Mouse (Mus musculus) skeletal muscle tissue, postnatal 0 days (tissue): ENCODE results near the gene Tubgcp3. TPM values are rescaled to one million over a fixed set of nuclear protein-coding genes. Genes with fewer than 3 reads are reported as not detected.

Experiments
- microRNA-seq, 2 experiments: library from miRNA; unstranded; fragments of <30 nt; microRNA quantifications; one replicate each; pipeline ENCODE4; 2016
- polyA plus RNA-seq: library from polyadenylated mRNA; unstranded; fragments of >200 nt; fragmentation: Nextera tagmentation; extraction: Ambion mirVana; gene quantifications from 2 replicates; pipeline ENCODE4 v1.2.1, GENCODE M21; 2015

The Tubgcp3 gene
- polyA plus RNA-seq: 10.7 and 11.5 TPM in 2 replicates

DNA sequence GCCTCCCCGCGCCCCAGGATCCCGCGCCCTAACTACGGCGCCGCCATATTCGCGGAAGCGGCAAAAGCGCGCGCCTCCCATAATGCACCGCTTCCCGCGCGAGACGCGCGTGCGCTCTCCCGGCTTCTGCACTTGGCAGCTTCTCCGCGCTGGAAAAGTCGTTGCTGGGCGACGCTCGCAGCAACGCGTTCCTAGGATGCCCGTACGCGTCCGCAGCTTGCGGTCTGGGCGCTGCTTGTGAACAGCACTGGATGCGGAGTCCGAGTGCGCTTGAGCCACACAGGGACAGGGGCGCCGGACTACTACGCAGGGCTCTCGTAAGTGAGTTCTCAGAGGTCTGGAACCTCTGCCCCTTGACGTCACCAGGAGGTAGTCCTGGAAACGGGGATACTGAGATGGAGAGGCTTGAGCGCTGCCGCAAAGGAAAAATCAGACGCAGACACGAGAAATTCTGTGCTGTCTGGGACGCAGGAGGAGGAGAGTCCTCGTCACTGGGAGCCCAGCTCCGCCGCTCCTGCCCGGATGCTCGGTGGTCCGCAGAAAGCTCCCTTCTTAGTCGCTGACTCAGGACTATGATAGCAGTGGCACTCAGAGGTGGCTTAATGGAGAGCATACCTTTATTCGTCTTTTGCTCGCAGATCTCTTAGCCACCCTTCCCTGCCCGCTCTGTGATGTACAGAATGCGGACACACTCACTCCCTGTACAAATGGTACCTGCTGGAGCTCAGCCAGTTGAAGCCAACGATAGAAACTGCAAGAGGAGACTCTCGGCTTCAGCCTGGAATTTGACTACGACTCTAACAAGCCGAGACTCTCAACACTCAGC lies at the start of gene Tubgcp3:
Gene Tubgcp3, minus strand, starts transcription at position 193 of the 826 bp plus-strand sequence.

DNA sequence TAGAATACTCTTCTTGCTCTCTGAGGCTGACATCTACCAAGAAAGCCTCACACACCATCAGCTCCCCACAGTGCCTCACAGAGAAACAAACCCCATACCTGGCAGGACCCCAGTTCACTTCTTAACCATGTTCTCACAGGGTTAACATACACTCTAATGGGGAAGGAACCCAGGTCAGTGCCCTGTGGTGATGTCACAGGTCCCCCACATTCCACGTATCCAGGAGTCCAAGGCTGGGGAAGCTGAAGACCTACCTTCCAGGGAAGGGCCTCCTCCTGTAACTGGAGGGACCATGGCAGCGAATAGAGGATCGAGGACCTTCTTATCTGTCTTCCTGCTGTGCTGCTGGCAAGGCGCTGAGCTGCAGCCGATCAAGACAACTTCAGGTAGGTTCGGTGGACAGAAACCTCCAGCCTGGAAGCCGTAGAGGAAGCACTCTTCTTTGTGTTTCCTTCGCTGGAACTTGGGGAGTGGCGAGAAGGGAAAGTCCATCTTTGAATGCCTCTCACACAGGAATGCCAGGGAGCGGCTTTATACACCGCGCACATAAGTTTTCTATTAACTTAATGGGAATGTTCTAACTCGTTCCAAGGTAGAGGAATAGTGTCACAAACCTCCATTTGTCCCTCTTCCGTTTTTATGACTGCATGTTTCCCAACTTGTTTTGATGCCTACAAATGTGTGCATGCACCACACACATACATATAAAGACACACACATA lies 99.1 kb downstream of the Tubgcp3 start, which contains the start of gene Spaca7:
Gene Spaca7, plus strand, starts transcription at position 216 of the 721 bp plus-strand sequence.

Small RNA genes within 50 kb of the gene (microRNA-seq; reads per million reads assigned to microRNA genes)
- gene Gm26483: 0 reads per million in 2 experiments

Other genes with a start within 250 kb of the Tubgcp3 start
- gene Spaca7, start 99.2 kb downstream of the Tubgcp3 start, polyA plus RNA-seq: not detected in 2 replicates
- gene Atp11a, start 84.8 kb upstream of the Tubgcp3 start, polyA plus RNA-seq: 5.2 and 6.5 TPM in 2 replicates
- gene Mcf2l, start 201.6 kb upstream of the Tubgcp3 start, polyA plus RNA-seq: 15.1 and 16.3 TPM in 2 replicates